Mouse (Mus musculus) G1E (cell line): ENCODE measurements around the gene Vps53.

Experiments
- CTCF ChIP-seq: IDR thresholded peaks from 2 replicates; pipeline ENCODE4 v1.5.1; 2012; ENCODE audit warnings: low read depth, low read length, inconsistent platforms, mixed read lengths
- GATA2 ChIP-seq: IDR thresholded peaks from 2 replicates; pipeline ENCODE4 v1.6.1; 2012; ENCODE audit warnings: low read depth, low read length, inconsistent platforms, borderline replicate concordance
- TAL1 ChIP-seq: conservative IDR thresholded peaks from 2 replicates; pipeline ENCODE4 v1.6.1; 2012; ENCODE audit warnings: low read depth, low read length, inconsistent platforms, mixed read lengths

DNA sequence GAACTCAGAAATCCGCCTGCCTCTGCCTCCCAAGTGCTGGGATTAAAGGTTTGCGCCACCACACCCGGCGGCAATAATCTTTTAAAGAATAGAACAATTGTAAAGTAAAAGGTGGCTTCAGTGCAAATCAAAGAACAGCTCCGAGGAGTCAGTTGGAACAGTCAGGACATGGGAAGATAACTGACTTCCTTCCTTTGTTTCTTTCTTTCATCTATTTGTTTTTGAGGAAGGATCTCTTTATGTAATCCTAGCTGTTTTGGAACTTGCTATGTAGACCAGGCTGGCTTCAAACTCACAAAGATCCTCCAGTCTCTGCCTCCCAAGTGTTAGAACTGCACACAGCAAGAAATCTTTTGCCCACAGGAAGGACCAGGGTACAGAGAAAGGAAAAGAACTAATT is 45.2 kb upstream of the Vps53 start:
- TF ChIP-seq CTCF (no peak), TAL1 (no peak), GATA2 (no peak)
